Mouse (Mus musculus): Measurements from ENCODE around the gene Ncoa4. TPM values are rescaled to one million over a fixed set of nuclear protein-coding genes. Genes with fewer than 3 reads are reported as not detected.
"Not testable (repeated sequence)": the region's sequence is repeated elsewhere in the genome, so short reads cannot be mapped to it uniquely, and the experiment has no call there.

Gene Ncoa4
- polyA plus RNA-seq, 1 experiment from 2014 or later: 112 TPM

DNA sequence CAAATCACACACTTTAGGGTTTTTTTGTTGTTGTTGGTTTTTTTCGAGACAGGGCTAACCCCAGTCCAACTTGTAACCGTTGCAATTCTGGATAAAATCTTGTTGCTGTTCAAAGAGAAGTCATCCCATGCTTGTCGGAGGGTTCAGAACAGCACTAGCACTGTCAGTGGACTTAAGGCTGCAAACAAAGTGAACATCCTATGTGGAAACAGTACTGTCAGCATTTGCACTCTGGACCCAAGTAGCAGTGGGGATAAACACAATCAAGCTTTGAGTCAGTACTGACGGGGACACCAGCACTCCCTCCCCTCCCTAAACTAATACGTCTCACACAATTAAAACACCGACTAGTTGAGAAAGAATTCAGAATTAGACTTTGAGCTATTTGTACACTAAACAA lies 21.2 kb downstream of the Ncoa4 start:
- no peak overlapping the region for H3K27ac ChIP-seq (replicated peaks)
- H3K36me3 ChIP-seq: peaks cover 61% of the 10 kb centered on the region
- 89% methylated on average over 6 of the region's 6 CpGs for WGBS
- H3K4me2 ChIP-seq (replicated peaks): no peak overlapping the region
- H3K9ac ChIP-seq (replicated peaks): no peak overlapping the region
- no peaks in the 10 kb centered on the region for H3K27me3 ChIP-seq
- no peak for ATAC-seq (replicated peaks)
- H3K9me3 ChIP-seq: no peaks in the 10 kb centered on the region
- no peaks in the 10 kb centered on the region for H3K4me1 ChIP-seq
- H3K4me3 ChIP-seq: no peak overlapping the region

DNA sequence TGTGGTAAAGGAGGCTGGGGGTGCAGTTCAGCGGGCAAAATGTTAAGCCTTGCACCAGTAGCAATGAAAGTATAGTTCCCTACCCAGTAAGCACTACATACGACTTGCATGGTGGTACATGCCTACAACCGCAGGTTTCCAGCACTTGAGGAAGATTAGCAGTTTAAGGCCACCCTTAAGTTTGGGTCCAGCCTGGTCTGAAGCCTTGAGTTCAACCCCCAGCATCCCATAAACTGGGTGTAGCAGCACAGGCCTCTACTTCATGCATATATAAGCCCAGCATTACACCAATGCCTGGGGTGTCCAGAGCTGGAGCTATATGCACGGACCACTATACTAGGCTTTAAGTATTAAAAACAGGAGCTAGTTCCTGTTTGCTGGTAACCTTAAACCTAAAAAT lies 24.2 kb downstream of the Ncoa4 start:
- H3K27ac ChIP-seq (replicated peaks): no peak overlapping the region
- ATAC-seq (replicated peaks): no peak
- no peaks in the 10 kb centered on the region for H3K27me3 ChIP-seq
- 95% methylated on average over 4 of the region's 4 CpGs for WGBS
- H3K4me3 ChIP-seq: no peak overlapping the region
- H3K9me3 ChIP-seq: no peaks in the 10 kb centered on the region
- H3K4me1 ChIP-seq: no peaks in the 10 kb centered on the region
- peaks cover 80% of the 10 kb centered on the region for H3K36me3 ChIP-seq
- H3K9ac ChIP-seq (replicated peaks): no peak overlapping the region
- no peak overlapping the region for H3K4me2 ChIP-seq (replicated peaks)

DNA sequence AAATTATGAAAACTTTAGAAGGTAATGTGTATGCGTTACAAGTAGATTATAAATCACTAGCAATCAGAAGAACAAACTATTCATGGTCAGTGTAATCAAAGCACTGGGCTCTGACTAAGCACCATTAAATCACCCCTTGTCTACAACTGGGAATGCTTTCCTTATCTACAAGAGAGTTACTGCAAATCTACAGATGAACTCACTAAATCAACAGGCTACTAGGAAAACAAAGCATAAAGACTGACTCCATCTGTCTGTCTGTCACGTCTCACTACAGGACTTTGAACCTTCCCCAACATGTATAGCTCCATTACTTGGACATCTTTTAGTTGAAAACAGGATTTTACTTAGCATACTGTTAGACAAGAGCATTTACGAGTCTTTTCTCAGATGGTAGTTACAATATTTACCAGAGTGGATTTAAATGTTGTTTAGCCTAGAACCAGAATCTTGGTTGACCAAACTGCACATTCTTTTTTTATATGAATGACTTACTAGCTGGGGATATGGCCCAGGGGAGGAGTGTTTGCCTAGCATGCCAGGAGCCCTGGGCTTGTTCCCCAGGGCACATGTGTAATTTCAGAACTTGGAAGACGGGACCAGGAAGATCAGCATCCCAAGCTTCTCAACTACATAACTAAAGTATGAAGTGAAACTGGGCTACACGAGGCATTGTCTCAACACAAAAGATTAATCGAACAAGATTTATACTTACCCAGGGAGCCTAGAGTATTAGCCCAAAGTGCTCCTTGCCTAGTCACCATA lies 31.1 kb downstream of the Ncoa4 start:
- H3K36me3 ChIP-seq: peaks cover 70% of the 10 kb centered on the region

DNA sequence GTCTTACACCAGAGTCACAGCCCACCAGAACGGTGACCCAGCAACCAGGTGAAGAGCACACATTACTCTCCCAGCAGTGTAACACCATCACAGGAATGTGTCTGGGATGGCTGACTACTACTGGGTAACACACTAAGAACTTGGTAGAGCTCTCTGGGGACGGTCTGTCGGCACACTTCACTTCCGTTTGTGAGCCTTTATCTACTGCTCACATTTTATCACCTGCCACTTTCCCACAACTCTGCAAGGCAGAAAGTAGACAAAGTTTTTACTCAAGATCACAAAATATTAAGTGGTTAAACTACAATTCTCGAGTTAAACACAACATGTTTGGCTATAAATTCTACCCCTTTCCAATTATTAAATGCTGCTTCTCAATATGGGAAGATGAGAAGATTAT lies 32.3 kb downstream of the Ncoa4 start:
- Histone ChIP-seq H3K27ac (replicated peaks) (no peak overlapping the region), H3K36me3 (peaks cover 63% of the 10 kb centered on the region), H3K9ac (replicated peaks) (no peak overlapping the region), H3K4me2 (replicated peaks) (no peak overlapping the region), H3K9me3 (no peaks in the 10 kb centered on the region), H3K27me3 (no peaks in the 10 kb centered on the region), H3K4me1 (no peaks in the 10 kb centered on the region), H3K4me3 (no peak overlapping the region)
- ATAC-seq (replicated peaks): no peak
- 91% methylated on average over 5 of the region's 5 CpGs for WGBS

More for the DNA sequence above, 31.1 kb downstream of the Ncoa4 start:
- ATAC-seq (replicated peaks): no peak
- Histone ChIP-seq H3K4me2 (replicated peaks) (no peak overlapping the region), H3K9ac (replicated peaks) (no peak overlapping the region), H3K9me3 (no peaks in the 10 kb centered on the region), H3K4me1 (no peaks in the 10 kb centered on the region), H3K27ac (replicated peaks) (no peak overlapping the region), H3K27me3 (no peaks in the 10 kb centered on the region), H3K4me3 (no peak overlapping the region)
- 92% methylated on average over 6 of the region's 6 CpGs for WGBS

DNA sequence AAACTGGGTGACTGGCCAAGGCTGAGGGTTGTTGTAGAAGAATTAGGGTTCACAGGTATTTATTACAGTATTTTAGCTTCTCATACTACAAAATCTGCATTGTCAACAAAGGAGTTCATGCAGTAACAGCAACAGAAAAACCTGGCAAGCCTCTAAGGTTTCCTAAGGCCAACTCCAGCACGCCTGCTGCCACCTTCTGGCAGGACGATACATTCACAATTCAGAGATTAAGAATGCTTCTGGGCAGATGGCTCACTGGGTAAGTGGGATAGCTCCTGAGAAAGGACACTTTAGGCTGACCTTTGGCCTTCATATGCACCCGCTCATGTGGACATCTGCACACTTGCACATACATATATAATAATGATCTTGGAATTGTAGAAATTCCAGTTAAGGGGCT lies 32.8 kb downstream of the Ncoa4 start:
- Histone ChIP-seq H3K27ac (replicated peaks) (no peak overlapping the region), H3K4me1 (no peaks in the 10 kb centered on the region), H3K4me2 (replicated peaks) (no peak overlapping the region), H3K9me3 (no peaks in the 10 kb centered on the region), H3K9ac (replicated peaks) (no peak overlapping the region), H3K4me3 (no peak overlapping the region), H3K27me3 (no peaks in the 10 kb centered on the region), H3K36me3 (peaks cover 63% of the 10 kb centered on the region)
- ATAC-seq (replicated peaks): no peak
- 53% methylated on average over 3 of the region's 3 CpGs for WGBS

DNA sequence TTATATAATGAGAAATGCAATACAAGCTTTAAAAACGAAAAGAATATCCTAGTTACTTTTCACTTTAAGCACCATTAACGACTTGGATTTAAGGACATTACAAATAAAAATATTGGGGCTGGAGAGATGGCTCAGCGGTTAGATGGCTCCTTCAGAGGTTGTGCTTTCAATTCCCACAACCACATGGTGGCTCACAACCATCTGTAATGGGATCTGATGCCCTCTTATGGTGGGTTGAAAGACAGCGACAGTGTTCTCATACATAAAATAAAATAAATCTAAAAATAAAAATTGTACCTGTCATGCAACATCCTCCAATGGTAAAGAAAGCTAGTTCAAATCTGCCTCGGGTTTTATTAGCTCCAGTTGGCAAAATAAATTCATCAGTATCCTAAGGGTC lies 33.9 kb downstream of the Ncoa4 start:
- not testable (repeated sequence) for H3K9ac ChIP-seq (replicated peaks); H3K27ac ChIP-seq (replicated peaks); H3K4me1 ChIP-seq; H3K4me2 ChIP-seq (replicated peaks); H3K9me3 ChIP-seq; H3K4me3 ChIP-seq; H3K27me3 ChIP-seq; ATAC-seq (replicated peaks)
- 84% methylated on average over 5 of the region's 5 CpGs for WGBS
- peaks cover 61% of the 10 kb centered on the region for H3K36me3 ChIP-seq

DNA sequence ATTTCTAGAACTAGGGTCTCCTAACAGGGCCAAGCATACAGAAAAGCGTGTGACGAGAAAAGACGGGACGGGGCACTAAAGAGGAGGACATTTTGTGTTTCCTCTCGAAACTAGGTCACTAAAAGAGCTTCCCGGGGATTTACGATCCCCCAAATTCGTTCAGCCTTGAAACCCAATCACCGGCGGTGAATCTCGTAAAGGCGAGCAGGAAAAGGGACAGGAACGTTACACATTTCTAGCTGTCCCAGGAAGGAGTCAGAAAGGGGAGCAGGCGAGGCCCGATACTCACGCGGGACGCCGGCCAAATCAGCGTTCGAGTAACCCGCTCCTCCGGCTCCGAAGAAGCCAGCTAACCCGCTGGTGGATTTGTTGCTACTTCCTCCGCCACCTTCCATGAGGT lies 41.7 kb downstream of the Ncoa4 start:
- Histone ChIP-seq H3K4me1 (peaks cover 31% of the 10 kb centered on the region), H3K9me3 (no peaks in the 10 kb centered on the region), H3K4me2 (replicated peaks) (peak overlapping the region; percentile 64), H3K9ac (replicated peaks) (peak overlapping the region; percentile 99), H3K27ac (replicated peaks) (peak overlapping the region; percentile 79; the same call in 1 of the 2 replicates), H3K4me3 (peak overlapping the region; percentile 99), H3K36me3 (peaks cover 28% of the 10 kb centered on the region), H3K27me3 (no peaks in the 10 kb centered on the region)
- ATAC-seq (replicated peaks): peak; percentile 36; the same call in 1 of the 2 replicates
- WGBS: under 1% methylated on average over 26 of the region's 26 CpGs

DNA sequence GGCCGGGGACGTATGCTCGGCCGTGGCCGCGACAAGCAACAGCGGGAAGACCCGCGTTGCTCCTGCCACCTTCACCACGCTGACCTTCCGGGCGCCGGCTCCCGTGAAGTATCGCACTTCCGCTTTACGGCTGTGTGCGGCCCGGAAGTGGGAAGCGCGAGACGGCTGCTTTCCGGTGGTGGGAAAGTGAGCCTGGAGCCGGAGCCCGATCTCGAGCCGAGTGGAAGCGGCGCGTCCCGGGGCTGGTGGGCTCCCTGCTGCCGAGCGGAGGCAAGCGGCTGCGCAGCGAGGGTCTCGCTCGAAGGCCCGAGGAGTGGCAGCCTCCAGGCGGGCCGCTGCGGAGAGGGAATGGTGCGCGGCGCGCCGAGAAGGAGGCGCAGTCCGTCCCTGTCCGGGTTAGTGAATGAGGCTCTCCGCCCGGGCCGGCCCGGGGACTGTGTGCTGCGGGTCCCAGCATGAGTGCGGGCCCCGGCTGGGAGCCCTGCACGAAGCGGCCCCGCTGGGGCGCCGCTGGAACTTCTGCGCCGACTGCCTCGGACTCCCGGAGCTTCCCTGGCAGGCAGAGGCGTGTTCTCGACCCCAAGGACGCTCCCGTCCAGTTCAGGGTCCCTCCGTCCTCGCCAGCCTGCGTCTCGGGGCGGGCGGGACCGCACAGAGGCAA lies 42.3 kb downstream of the Ncoa4 start, which contains the start of the genes Timm23 and Parg:
TSS of gene Timm23 (minus strand) at position 108 of the 661 bp plus-strand sequence.
TSS of gene Parg (plus strand) at position 159 of the 661 bp plus-strand sequence.
- H3K4me3 ChIP-seq: peak within 1 kb of the TSS; percentile 99
- peaks cover 31% of the 10 kb centered on the region for H3K4me1 ChIP-seq
- WGBS: under 1% methylated on average over 75 of the region's 77 CpGs
- H3K27ac ChIP-seq (replicated peaks): peak within 1 kb of the TSS; percentile 79
- no peaks in the 10 kb centered on the region for H3K27me3 ChIP-seq
- peak within 1 kb of the TSS; percentile 89 for H3K4me2 ChIP-seq (replicated peaks)
- no peaks in the 10 kb centered on the region for H3K9me3 ChIP-seq
- ATAC-seq (replicated peaks): peak; percentile 96
- peak within 1 kb of the TSS; percentile 99 for H3K9ac ChIP-seq (replicated peaks)
- peaks cover 25% of the 10 kb centered on the region for H3K36me3 ChIP-seq

DNA sequence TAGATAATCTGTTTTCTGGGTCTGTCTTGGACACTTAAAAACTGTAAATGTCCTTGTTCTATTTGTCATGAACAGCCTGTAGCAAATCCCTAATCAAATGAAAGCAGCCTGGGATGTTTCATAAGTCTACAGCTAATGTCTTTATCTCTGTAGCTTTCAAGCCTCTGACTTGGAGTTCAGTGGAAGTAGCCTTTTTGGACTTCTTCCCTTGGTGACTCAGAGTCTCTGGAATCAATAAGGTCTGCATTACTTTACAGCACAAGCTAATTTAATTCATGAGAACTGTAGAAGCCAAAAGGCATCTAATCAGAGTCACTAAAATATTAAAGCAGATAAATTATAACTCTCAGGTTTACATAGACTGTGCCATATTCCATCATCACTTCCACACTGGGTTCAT lies 66.9 kb downstream of the Ncoa4 start:
- no peaks in the 10 kb centered on the region for H3K9me3 ChIP-seq
- H3K4me2 ChIP-seq (replicated peaks): no peak overlapping the region
- no peaks in the 10 kb centered on the region for H3K4me1 ChIP-seq
- H3K27ac ChIP-seq (replicated peaks): no peak overlapping the region
- H3K9ac ChIP-seq (replicated peaks): no peak overlapping the region
- H3K27me3 ChIP-seq: no peaks in the 10 kb centered on the region
- no peak for ATAC-seq (replicated peaks)
- H3K36me3 ChIP-seq: peaks cover 5% of the 10 kb centered on the region; the same call in 1 of the 2 replicates
- no peak overlapping the region for H3K4me3 ChIP-seq

DNA sequence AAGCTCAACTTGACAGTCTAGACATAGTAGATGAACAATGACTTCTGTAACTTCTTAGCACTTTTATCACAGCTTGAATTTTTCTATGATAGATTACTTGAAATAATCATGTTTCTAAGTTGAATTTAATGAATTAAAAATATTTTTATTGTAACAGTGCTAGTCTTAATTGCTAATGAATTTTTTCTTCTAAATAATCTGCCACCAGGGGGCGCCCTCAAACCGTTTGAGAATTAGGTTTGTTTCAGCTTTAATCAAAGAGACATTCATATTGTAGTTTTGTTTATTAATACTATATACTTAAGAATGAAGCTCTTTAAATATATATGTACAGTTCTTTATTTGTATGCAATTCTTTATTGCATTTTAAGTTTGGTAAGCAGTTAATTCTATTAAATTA lies 69.3 kb downstream of the Ncoa4 start:
- H3K27ac ChIP-seq (replicated peaks): no peak overlapping the region
- no peaks in the 10 kb centered on the region for H3K4me1 ChIP-seq
- H3K27me3 ChIP-seq: no peaks in the 10 kb centered on the region
- no peaks in the 10 kb centered on the region for H3K9me3 ChIP-seq
- no peak for ATAC-seq (replicated peaks)
- 0% methylated on average over 2 of the region's 2 CpGs for WGBS
- H3K9ac ChIP-seq (replicated peaks): no peak overlapping the region
- H3K4me3 ChIP-seq: no peak overlapping the region
- H3K4me2 ChIP-seq (replicated peaks): no peak overlapping the region
- peaks cover 3% of the 10 kb centered on the region; the same call in 1 of the 2 replicates for H3K36me3 ChIP-seq
